Mouse (Mus musculus) stomach, embryonic 14.5 days (tissue): ENCODE data around the gene Fads3. TPM values are rescaled to one million over a fixed set of nuclear protein-coding genes. Genes with fewer than 3 reads are reported as not detected.

Source experiments
- ATAC-seq: fragments of 200-750 bp; cut with Nextera tagmentation; 2 replicates; pipeline ENCODE4 v1.8.0; 2017; ENCODE audit warnings: low read depth, moderate TSS enrichment; ENCODE audit not compliant: insufficient number of reproducible peaks, insufficient read depth, low FRiP score
- H3K27ac ChIP-seq: fragments of 300-500 bp; sonication (generic); 2 replicates; pipeline ENCODE4 v1.5.1; 2014; ENCODE audit warnings: mild to moderate bottlenecking, low read length, moderate library complexity, mixed read lengths
- H3K27me3 ChIP-seq: fragments of 300-500 bp; sonication (generic); 2 replicates; pipeline ENCODE4 v1.6.1; 2014; ENCODE audit warnings: low read length, control low read depth, mixed read lengths; ENCODE audit not compliant: control insufficient read depth, insufficient read depth
- H3K36me3 ChIP-seq: fragments of 300-500 bp; sonication (generic); 2 replicates; pipeline ENCODE4 v1.6.1; 2014; ENCODE audit warnings: mild to moderate bottlenecking, control low read depth, low read length, moderate library complexity, mixed read lengths; ENCODE audit not compliant: control insufficient read depth, insufficient read depth
- H3K4me1 ChIP-seq: fragments of 300-500 bp; sonication (generic); 2 replicates; pipeline ENCODE4 v1.6.1; 2014; ENCODE audit warnings: low read length, control low read depth, mixed read lengths; ENCODE audit not compliant: control insufficient read depth, insufficient read depth
- H3K4me2 ChIP-seq: fragments of 300-500 bp; sonication (generic); replicated peaks from 2 replicates; pipeline ENCODE4 v1.6.1; 2014; ENCODE audit warnings: low read depth, low read length, control low read depth
- H3K4me3 ChIP-seq: fragments of 300-500 bp; sonication (generic); 2 replicates; pipeline ENCODE4 v1.5.1; 2014; ENCODE audit warnings: low read depth, low read length, control low read depth
- H3K9ac ChIP-seq: fragments of 300-500 bp; sonication (generic); replicated peaks from 2 replicates; pipeline ENCODE4 v1.6.1; 2014; ENCODE audit warnings: low read depth, mild to moderate bottlenecking, control low read depth, low read length, moderate library complexity, mixed read lengths
- H3K9me3 ChIP-seq: fragments of 300-500 bp; sonication (generic); 2 replicates; pipeline ENCODE4 v1.6.1; 2016; ENCODE audit warnings: low read depth, low read length, control low read depth; ENCODE audit not compliant: control insufficient read depth
- WGBS: fragments of 180-500 bp; shearing (Covaris S2); extraction: QIAGEN DNeasy Blood & Tissue Kit; methylation state at CpG from one replicate; pipeline ENCODE4 v1.1.7; 2014; 5-methylcytosine and 5-hydroxymethylcytosine counted together
- polyA plus RNA-seq: library from polyadenylated mRNA; unstranded; fragments of >200 nt; fragmentation: Nextera tagmentation; extraction: Ambion mirVana; gene quantifications from 2 replicates; pipeline ENCODE4 v1.2.1, GENCODE M21; 2014

Gene Fads3
- polyA plus RNA-seq, 1 experiment from 2014 or later = 9.1 TPM

- H3K27ac ChIP-seq = no peak within 1 kb of the TSS
- no peak for ATAC-seq
- no peaks in the 10 kb centered on the region for H3K4me1 ChIP-seq
- no peak within 1 kb of the TSS for H3K4me2 ChIP-seq
- 81% methylated on average over 7 of the region's 7 CpGs for WGBS
- no peak within 1 kb of the TSS for H3K9ac ChIP-seq
- H3K9me3 ChIP-seq = no peaks in the 10 kb centered on the region
- no peaks in the 10 kb centered on the region for H3K27me3 ChIP-seq
- H3K4me3 ChIP-seq = no peak within 1 kb of the TSS
- H3K36me3 ChIP-seq = no peaks in the 10 kb centered on the region
Measured at GRCm38 (mm10) chr19:10001206-10001969, 40.0 kb upstream of the Fads3 start, which contains the start of the genes Best1 and Rab3il1. Gene Best1, minus strand, starts transcription at chr19:10001633. Gene Rab3il1, plus strand, starts transcription at chr19:10001669.

DNA sequence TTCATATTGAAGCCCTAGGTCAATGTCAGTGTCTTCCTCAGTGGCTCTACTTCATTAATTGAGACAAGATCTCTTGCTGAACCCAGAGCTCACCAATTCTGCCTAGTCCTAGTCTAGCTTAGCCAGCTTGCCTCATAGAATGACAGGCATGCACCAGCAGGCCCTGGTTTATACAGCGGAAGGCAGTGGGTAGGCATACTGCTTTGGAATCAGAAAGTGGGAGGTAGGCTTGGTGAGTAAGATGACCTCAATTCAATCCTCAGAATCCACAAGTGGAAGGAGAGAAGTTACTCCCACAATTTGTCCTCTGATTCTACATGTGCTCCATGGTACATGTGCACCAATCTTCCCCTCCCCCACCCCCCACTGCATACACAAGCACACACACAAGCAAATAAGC lies 37.7 kb upstream of the Fads3 start:
- Histone ChIP-seq H3K4me1 (no peaks in the 10 kb centered on the region), H3K27ac (no peak overlapping the region), H3K36me3 (no peaks in the 10 kb centered on the region), H3K4me3 (no peak overlapping the region), H3K4me2 (no peak overlapping the region), H3K27me3 (no peaks in the 10 kb centered on the region), H3K9ac (no peak overlapping the region), H3K9me3 (no peaks in the 10 kb centered on the region)
- ATAC-seq = no peak
- WGBS = 94% methylated on average over 1 of the region's 1 CpGs

DNA sequence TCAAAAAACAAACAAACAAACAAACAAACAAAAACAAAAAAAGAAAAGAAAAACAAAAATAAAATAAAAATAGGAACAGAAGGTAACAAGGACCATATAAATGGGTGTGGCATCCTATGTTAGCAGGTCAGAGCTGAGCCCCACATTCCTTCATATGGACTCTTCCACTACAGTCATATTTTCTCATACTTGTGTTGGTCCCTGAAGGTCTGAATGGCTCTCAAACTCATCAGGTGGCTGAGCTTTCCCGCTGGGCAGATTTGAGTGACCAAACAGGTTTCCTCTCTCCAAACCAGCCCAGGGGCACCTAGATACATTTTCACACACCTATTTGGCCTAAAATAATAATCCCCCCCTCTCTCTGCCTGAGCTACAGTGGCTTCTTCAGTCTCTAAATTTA lies 30.0 kb upstream of the Fads3 start:
- H3K9me3 ChIP-seq = no peaks in the 10 kb centered on the region
- peaks cover 14% of the 10 kb centered on the region; the same call in 1 of the 2 replicates for H3K4me1 ChIP-seq
- 73% methylated on average over 1 of the region's 1 CpGs for WGBS
- no peak overlapping the region for H3K4me3 ChIP-seq
- H3K27ac ChIP-seq = no peak overlapping the region
- H3K9ac ChIP-seq = no peak overlapping the region
- H3K36me3 ChIP-seq = no peaks in the 10 kb centered on the region
- no peak overlapping the region for H3K4me2 ChIP-seq
- no peaks in the 10 kb centered on the region for H3K27me3 ChIP-seq
- ATAC-seq = no peak

DNA sequence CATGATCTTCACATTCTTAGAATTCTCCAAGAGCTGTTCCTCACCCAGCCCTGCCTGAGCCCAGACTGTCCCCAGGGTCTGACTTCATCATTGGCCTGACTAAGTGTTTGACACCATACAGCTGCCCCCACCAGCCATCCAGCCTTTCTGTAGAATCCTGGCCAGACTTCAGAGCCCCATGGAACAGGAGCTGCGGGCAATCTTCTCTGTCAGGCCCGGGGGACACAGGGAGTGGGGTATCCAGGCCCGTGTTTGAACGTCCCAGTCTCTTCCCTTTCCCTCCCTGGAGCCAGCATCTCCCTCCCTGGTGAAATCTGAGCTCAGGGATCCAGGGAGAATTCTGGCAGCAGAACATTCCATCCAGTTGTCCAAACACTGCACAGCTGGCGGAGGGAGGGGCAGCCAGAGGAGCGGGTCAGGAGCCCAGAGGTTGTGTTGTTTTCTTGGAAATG lies 28.5 kb upstream of the Fads3 start:
- peak overlapping the region; percentile 91 for H3K27ac ChIP-seq
- H3K4me2 ChIP-seq = no peak overlapping the region
- H3K27me3 ChIP-seq = no peaks in the 10 kb centered on the region
- 13% methylated on average over 6 of the region's 6 CpGs for WGBS
- peaks cover 19% of the 10 kb centered on the region for H3K4me1 ChIP-seq
- H3K36me3 ChIP-seq = no peaks in the 10 kb centered on the region
- H3K9me3 ChIP-seq = no peaks in the 10 kb centered on the region
- peak; percentile 40; the same call in 1 of the 2 replicates for ATAC-seq
- H3K9ac ChIP-seq = no peak overlapping the region
- no peak overlapping the region for H3K4me3 ChIP-seq

GRCm38 (mm10) chr19:10013348-10013747 lies 28.0 kb upstream of the Fads3 start:
- Histone ChIP-seq H3K4me2 (no peak overlapping the region), H3K4me1 (peaks cover 20% of the 10 kb centered on the region), H3K27ac (peak overlapping the region; percentile 91), H3K4me3 (no peak overlapping the region), H3K27me3 (no peaks in the 10 kb centered on the region), H3K9me3 (no peaks in the 10 kb centered on the region), H3K9ac (no peak overlapping the region), H3K36me3 (no peaks in the 10 kb centered on the region)
- ATAC-seq = no peak
- 22% methylated on average over 3 of the region's 3 CpGs for WGBS

DNA sequence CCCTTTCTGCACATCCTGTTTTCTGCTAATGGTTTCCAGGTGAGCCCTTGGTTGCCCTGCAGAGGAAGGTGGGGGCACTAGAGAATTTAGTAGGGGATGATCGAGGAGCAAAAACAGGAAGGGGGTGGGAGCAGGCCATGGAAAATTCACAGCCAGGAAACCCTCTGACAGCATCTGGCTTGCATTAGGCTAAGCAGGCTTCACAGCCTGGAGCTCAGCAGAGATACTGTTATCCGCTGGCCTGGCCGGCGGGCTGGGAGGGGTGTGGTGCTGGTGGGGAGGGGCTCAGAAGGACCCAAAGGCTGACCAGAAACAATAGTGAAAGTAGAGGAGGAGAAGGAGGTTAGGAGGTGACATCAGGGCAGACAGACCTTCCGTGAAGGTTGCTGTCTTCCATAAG lies 27.5 kb upstream of the Fads3 start:
- no peak overlapping the region for H3K4me2 ChIP-seq
- no peaks in the 10 kb centered on the region for H3K9me3 ChIP-seq
- H3K36me3 ChIP-seq = no peaks in the 10 kb centered on the region
- no peak overlapping the region for H3K4me3 ChIP-seq
- 24% methylated on average over 5 of the region's 5 CpGs for WGBS
- no peak overlapping the region for H3K9ac ChIP-seq
- ATAC-seq = no peak
- peak overlapping the region; percentile 91; the same call in 1 of the 2 replicates for H3K27ac ChIP-seq
- no peaks in the 10 kb centered on the region for H3K27me3 ChIP-seq
- peaks cover 26% of the 10 kb centered on the region for H3K4me1 ChIP-seq

- Histone ChIP-seq H3K36me3 (no peaks in the 10 kb centered on the region), H3K9ac (no peak overlapping the region), H3K27ac (no peak overlapping the region), H3K4me1 (peaks cover 30% of the 10 kb centered on the region), H3K9me3 (no peaks in the 10 kb centered on the region), H3K4me3 (no peak overlapping the region), H3K4me2 (no peak overlapping the region), H3K27me3 (no peaks in the 10 kb centered on the region)
- 60% methylated on average over 13 of the region's 13 CpGs for WGBS
- no peak for ATAC-seq
Measured at GRCm38 (mm10) chr19:10014824-10015223, 26.5 kb upstream of the Fads3 start.

GRCm38 (mm10) chr19:10015442-10015841 lies 25.9 kb upstream of the Fads3 start:
- ATAC-seq = no peak
- Histone ChIP-seq H3K36me3 (no peaks in the 10 kb centered on the region), H3K4me1 (peaks cover 30% of the 10 kb centered on the region), H3K4me2 (no peak overlapping the region), H3K4me3 (no peak overlapping the region), H3K9ac (no peak overlapping the region), H3K9me3 (no peaks in the 10 kb centered on the region), H3K27me3 (no peaks in the 10 kb centered on the region), H3K27ac (no peak overlapping the region)
- 75% methylated on average over 4 of the region's 4 CpGs for WGBS
